Mouse (Mus musculus): Measurements from ENCODE around the gene Slmap. TPM values are rescaled to one million over a fixed set of nuclear protein-coding genes. Genes with fewer than 3 reads are reported as not detected.
A peak's percentile ranks its signal among the peaks of the same experiment; 100 is the strongest.

The Slmap gene
- polyA plus RNA-seq, 1 experiment from 2014 or later: 31.4 TPM

GRCm38 (mm10) chr14:26550712-26551111, 16.0 kb upstream of the Slmap start:
- no peak for DNase-seq
- Histone ChIP-seq H3K9ac (no peak overlapping the region), H3K4me3 (ENCODE audit: low read depth, low read length) (no peak overlapping the region), H3K4me1 (ENCODE audit: insufficient read depth) (no peaks in the 10 kb centered on the region), H3K36me3 (ENCODE audit: insufficient read depth) (no peaks in the 10 kb centered on the region), H3K27me3 (ENCODE audit: insufficient read depth, low read length) (no peaks in the 10 kb centered on the region), H3K9me3 (ENCODE audit: low read depth, low read length) (no peaks in the 10 kb centered on the region), H3K4me2 (no peak overlapping the region), H3K27ac (ENCODE audit: low read depth) (no peak overlapping the region)
- no peak for TF ChIP-seq CTCF (IDR thresholded peaks at IDR 0.05; ENCODE audit: low read depth)
- ATAC-seq (ENCODE audit: insufficient read depth): no peak
- WGBS: 87% methylated on average over 8 of the region's 8 CpGs

DNA sequence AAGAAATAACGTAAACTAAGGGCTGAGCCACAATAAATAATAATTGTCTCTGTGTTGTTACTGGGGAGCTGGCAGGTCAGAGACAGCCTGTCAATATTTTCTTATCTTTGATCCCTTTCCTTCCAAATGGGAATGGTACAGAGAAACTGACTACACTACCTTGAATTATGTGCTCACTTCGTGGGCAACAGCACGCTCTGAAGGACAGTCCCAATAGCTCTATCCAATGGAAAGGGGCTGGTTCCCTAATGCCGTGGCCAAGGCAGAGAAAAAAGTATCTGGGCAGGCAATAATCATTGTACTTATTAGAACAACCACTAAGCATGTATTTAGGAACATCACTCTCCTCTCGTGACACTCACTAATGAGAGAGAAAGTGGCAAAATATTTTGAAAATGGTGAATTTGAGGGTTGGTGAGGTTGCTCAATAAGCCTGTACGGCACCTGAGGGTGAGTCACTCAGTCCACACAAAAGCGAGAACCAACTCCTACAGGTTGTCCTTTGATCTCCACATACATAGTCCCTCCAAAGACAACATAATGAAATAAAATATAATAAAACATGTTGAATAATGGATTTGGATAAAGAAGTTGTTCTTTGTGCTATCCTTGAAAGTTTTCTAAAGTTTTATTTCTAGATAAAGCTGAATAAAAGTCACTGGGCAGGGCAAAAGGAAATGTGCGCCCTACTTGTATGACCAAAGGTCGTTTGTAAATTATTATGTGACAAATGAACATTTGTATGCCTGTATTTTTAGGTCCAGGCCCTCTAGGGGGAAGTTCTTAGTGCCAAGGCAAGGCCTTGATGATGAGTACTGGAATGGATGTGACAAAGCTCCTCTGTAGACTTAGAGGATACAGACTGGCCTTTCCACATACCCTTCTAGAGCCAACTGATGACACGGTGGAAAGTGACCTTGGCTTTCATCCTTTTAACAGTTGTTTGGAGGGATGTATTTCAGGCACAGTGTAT, 13.1 kb upstream of the Slmap start:
- WGBS: 73% methylated on average over 10 of the region's 10 CpGs
- DNase-seq (no peak), ATAC-seq (ENCODE audit: insufficient read depth) (no peak)

DNA sequence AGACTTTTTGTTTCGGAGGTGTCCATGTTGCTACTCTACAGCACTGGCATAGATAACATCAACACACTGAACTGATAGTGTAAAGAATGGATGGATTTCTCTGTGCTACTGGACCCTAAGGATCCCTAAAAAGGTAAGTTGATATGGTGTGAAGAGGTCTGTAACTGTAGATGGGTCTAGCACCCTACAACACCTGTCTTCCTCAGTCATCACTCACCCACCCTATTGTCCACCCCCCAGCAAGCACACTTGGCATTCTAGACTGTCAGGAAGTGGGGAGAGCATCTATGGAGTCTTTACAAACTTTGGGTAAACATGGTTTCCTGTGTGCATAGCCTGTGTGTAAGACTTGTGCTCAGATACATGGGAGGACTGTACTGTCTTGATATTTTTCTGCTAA, 7.4 kb upstream of the Slmap start:
- Histone ChIP-seq H3K36me3 (ENCODE audit: insufficient read depth) (no peaks in the 10 kb centered on the region), H3K4me2 (no peak overlapping the region), H3K4me3 (ENCODE audit: low read depth, low read length) (no peak overlapping the region), H3K9me3 (ENCODE audit: low read depth, low read length) (no peaks in the 10 kb centered on the region), H3K27me3 (ENCODE audit: insufficient read depth, low read length) (no peaks in the 10 kb centered on the region), H3K4me1 (ENCODE audit: insufficient read depth) (no peaks in the 10 kb centered on the region), H3K27ac (ENCODE audit: low read depth) (no peak overlapping the region), H3K9ac (no peak overlapping the region)
- no peak for ATAC-seq (ENCODE audit: insufficient read depth)
- no peak for DNase-seq
- TF ChIP-seq CTCF (IDR thresholded peaks at IDR 0.05; ENCODE audit: low read depth): no peak
- WGBS: 94% methylated on average over 1 of the region's 1 CpGs

More for the DNA sequence above, 13.1 kb upstream of the Slmap start:
- H3K4me2 ChIP-seq: no peak overlapping the region
- no peak overlapping the region for H3K9ac ChIP-seq
- H3K4me3 ChIP-seq (ENCODE audit: low read depth, low read length): no peak overlapping the region
- H3K27ac ChIP-seq (ENCODE audit: low read depth): no peak overlapping the region
- H3K9me3 ChIP-seq (ENCODE audit: low read depth, low read length): no peaks in the 10 kb centered on the region
- TF ChIP-seq CTCF (IDR thresholded peaks at IDR 0.05; ENCODE audit: low read depth): no peak
- no peaks in the 10 kb centered on the region for H3K27me3 ChIP-seq (ENCODE audit: insufficient read depth, low read length)
- no peaks in the 10 kb centered on the region for H3K36me3 ChIP-seq (ENCODE audit: insufficient read depth)
- H3K4me1 ChIP-seq (ENCODE audit: insufficient read depth): no peaks in the 10 kb centered on the region

DNA sequence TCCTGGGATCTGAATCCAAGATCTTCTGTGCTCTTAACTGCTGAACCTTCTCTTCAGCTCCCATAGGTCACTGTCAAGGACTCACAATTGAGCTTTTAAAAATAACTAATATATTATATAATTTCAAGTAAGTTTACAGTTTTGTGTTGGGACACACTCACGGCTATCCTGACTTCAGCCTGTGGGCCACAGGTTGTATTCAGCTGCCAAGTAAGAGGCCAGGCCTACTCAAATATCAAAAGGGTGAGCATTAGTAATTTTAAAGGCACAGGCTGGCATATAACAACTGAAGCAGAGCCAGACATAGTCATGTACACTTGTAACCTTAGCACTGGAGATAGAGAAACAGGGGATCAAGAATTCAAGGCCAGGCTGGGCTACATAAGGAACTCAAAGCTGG, 5.8 kb upstream of the Slmap start:
- H3K4me1 ChIP-seq (ENCODE audit: insufficient read depth): no peaks in the 10 kb centered on the region
- H3K9ac ChIP-seq: no peak overlapping the region
- WGBS: 58% methylated on average over 1 of the region's 1 CpGs
- H3K27ac ChIP-seq (ENCODE audit: low read depth): no peak overlapping the region
- H3K36me3 ChIP-seq (ENCODE audit: insufficient read depth): no peaks in the 10 kb centered on the region
- H3K9me3 ChIP-seq (ENCODE audit: low read depth, low read length): no peaks in the 10 kb centered on the region
- no peak for DNase-seq
- no peaks in the 10 kb centered on the region for H3K27me3 ChIP-seq (ENCODE audit: insufficient read depth, low read length)
- H3K4me3 ChIP-seq (ENCODE audit: low read depth, low read length): no peak overlapping the region
- ATAC-seq (ENCODE audit: insufficient read depth): no peak
- H3K4me2 ChIP-seq: no peak overlapping the region
- no peak for TF ChIP-seq CTCF (IDR thresholded peaks at IDR 0.05; ENCODE audit: low read depth)

GRCm38 (mm10) chr14:26539241-26539640, 4.5 kb upstream of the Slmap start:
- no peak for TF ChIP-seq CTCF (IDR thresholded peaks at IDR 0.05; ENCODE audit: low read depth)
- H3K9ac ChIP-seq: no peak overlapping the region
- no peak for DNase-seq
- no peak overlapping the region for H3K27ac ChIP-seq (ENCODE audit: low read depth)
- H3K4me3 ChIP-seq (ENCODE audit: low read depth, low read length): no peak overlapping the region
- WGBS: 76% methylated on average over 4 of the region's 4 CpGs
- H3K4me2 ChIP-seq: no peak overlapping the region
- H3K36me3 ChIP-seq (ENCODE audit: insufficient read depth): no peaks in the 10 kb centered on the region
- ATAC-seq (ENCODE audit: insufficient read depth): no peak
- no peaks in the 10 kb centered on the region for H3K4me1 ChIP-seq (ENCODE audit: insufficient read depth)
- no peaks in the 10 kb centered on the region for H3K27me3 ChIP-seq (ENCODE audit: insufficient read depth, low read length)
- no peaks in the 10 kb centered on the region for H3K9me3 ChIP-seq (ENCODE audit: low read depth, low read length)

- H3K9me3 ChIP-seq (ENCODE audit: low read depth, low read length): no peaks in the 10 kb centered on the region
- peak overlapping the region; percentile 95 for H3K4me3 ChIP-seq (ENCODE audit: low read depth, low read length)
- no peaks in the 10 kb centered on the region; the same call in 1 of the 2 replicates for H3K36me3 ChIP-seq (ENCODE audit: insufficient read depth)
- H3K4me1 ChIP-seq (ENCODE audit: insufficient read depth): peaks cover 12% of the 10 kb centered on the region; the same call in 1 of the 2 replicates
- peak overlapping the region; percentile 84 for H3K27ac ChIP-seq (ENCODE audit: low read depth)
- ATAC-seq (ENCODE audit: insufficient read depth): peak; percentile 89
- no peak for TF ChIP-seq CTCF (IDR thresholded peaks at IDR 0.05; ENCODE audit: low read depth)
- peak; percentile 62 for DNase-seq
- under 1% methylated on average over 87 of the region's 92 CpGs for WGBS
- peak overlapping the region; percentile 92 for H3K9ac ChIP-seq
- H3K27me3 ChIP-seq (ENCODE audit: insufficient read depth, low read length): no peaks in the 10 kb centered on the region
- H3K4me2 ChIP-seq: peak overlapping the region; percentile 83
Observed at GRCm38 (mm10) chr14:26533821-26534756, 642 bp downstream of the Slmap start.
